18 mouse cellular contexts compared by ENCODE assay signal in genomic region chr16:23482218-23482617, GRCm38 (mm10). TPM values are rescaled to one million over a fixed set of nuclear protein-coding genes. Genes with fewer than 3 reads are reported as not detected.
"Had no signal": no experiment of that assay in that cellular context is flagged by ENCODE, and none has a peak within 500 bp of the region (broad histone marks: within the 10 kb centered on the region; RNA-seq: fewer than 3 reads in every experiment).

No protein-coding gene starts in this region.

- H3K27ac ChIP-seq: kidney, embryonic 15.5 days; limb, embryonic 15.5 days; liver, embryonic 12.5 days; midbrain, embryonic 13.5 days; stomach, embryonic 15.5 days had no signal

- DNase-seq: kidney, adult 18-20 months; kidney, postnatal 14 days; layer of hippocampus, postnatal 36 days; lung, embryonic 14.5 days; lung, postnatal 10 days; lung, postnatal 4 days; right cerebral cortex, postnatal 14 days; thymus, adult 2 months; thymus, postnatal 36 days had no signal

- ATAC-seq: liver, embryonic 12.5 days; midbrain, embryonic 13.5 days had no signal

- H3K9ac ChIP-seq: kidney, embryonic 15.5 days; limb, embryonic 15.5 days; liver, embryonic 12.5 days; lung, embryonic 14.5 days; midbrain, embryonic 13.5 days; stomach, embryonic 15.5 days had no signal

- H3K9me3 ChIP-seq: kidney, embryonic 15.5 days; limb, embryonic 15.5 days; liver, embryonic 12.5 days; midbrain, embryonic 13.5 days; stomach, embryonic 15.5 days had no signal

- H3K4me3 ChIP-seq: kidney, embryonic 15.5 days; limb, embryonic 15.5 days; liver, embryonic 12.5 days; midbrain, embryonic 13.5 days; stomach, embryonic 15.5 days had no signal

- H3K4me2 ChIP-seq: kidney, embryonic 15.5 days; limb, embryonic 15.5 days; liver, embryonic 12.5 days; lung, embryonic 14.5 days; midbrain, embryonic 13.5 days; stomach, embryonic 15.5 days had no signal

- H3K4me1 ChIP-seq: kidney, embryonic 15.5 days; limb, embryonic 15.5 days; liver, embryonic 12.5 days; stomach, embryonic 15.5 days had no signal

- H3K27me3 ChIP-seq: kidney, embryonic 15.5 days; limb, embryonic 15.5 days; midbrain, embryonic 13.5 days; stomach, embryonic 15.5 days had no signal

- H3K36me3 ChIP-seq: kidney, embryonic 15.5 days; limb, embryonic 15.5 days; stomach, embryonic 15.5 days had no signal

RNA-seq across cellular contexts. Expression of gene Rtp1, which starts 53.3 kb away (rescaled TPM):
- polyA plus RNA-seq: kidney, embryonic 15.5 days; limb, embryonic 11.5 days; limb, embryonic 15.5 days; liver, embryonic 12.5 days; liver, embryonic 16.5 days; lung, embryonic 14.5 days; neural tube, embryonic 14.5 days; spleen, adult 2 months; stomach, embryonic 15.5 days had no signal
